ENCODE assay signal across 16 mouse cellular contexts in genomic region chr4:103521870-103522609, GRCm38 (mm10).
A peak's percentile ranks its signal among the peaks of the same experiment; 100 is the strongest.
DNase-seq lines count a peak whose midpoint lies in the region; ATAC-seq and TF ChIP-seq lines count a peak whose summit lies in the region.
"Had no signal": no experiment of that assay in that cellular context is flagged by ENCODE, and none has a peak within 500 bp of the region (broad histone marks: within the 10 kb centered on the region; RNA-seq: fewer than 3 reads in every experiment).

No protein-coding gene starts in this region.

- no peak overlapping the region for H3K9ac ChIP-seq in intestine, embryonic 14.5 days (ENCODE audit: low read length)
- H3K9ac ChIP-seq in intestine, postnatal 0 days (ENCODE audit: low read depth, low read length): no peak overlapping the region
- H3K9ac ChIP-seq: embryonic facial prominence, embryonic 12.5 days; hindbrain, embryonic 15.5 days; neural tube, embryonic 15.5 days had no signal

- H3K4me3 ChIP-seq in intestine, embryonic 14.5 days (ENCODE audit: low read depth, low read length): no peak overlapping the region
- H3K4me3 ChIP-seq in intestine, postnatal 0 days (ENCODE audit: low read depth, low read length): no peak overlapping the region
- H3K4me3 ChIP-seq: embryonic facial prominence, embryonic 12.5 days; hindbrain, embryonic 15.5 days; myocyte; neural tube, embryonic 15.5 days had no signal

- no peaks in the 10 kb centered on the region for H3K36me3 ChIP-seq in intestine, embryonic 14.5 days (ENCODE audit: control insufficient read depth, insufficient read depth, low read length)
- H3K36me3 ChIP-seq in intestine, postnatal 0 days (ENCODE audit: control insufficient read depth, insufficient read depth): no peaks in the 10 kb centered on the region
- H3K36me3 ChIP-seq: embryonic facial prominence, embryonic 12.5 days; hindbrain, embryonic 15.5 days; neural tube, embryonic 15.5 days had no signal

- no peak overlapping the region for H3K4me2 ChIP-seq in intestine, embryonic 14.5 days (ENCODE audit: low read length)
- H3K4me2 ChIP-seq in intestine, postnatal 0 days (replicated peaks; ENCODE audit: low read depth): no peak overlapping the region
- H3K4me2 ChIP-seq: embryonic facial prominence, embryonic 12.5 days; hindbrain, embryonic 15.5 days; neural tube, embryonic 15.5 days had no signal

- H3K4me1 ChIP-seq in intestine, embryonic 14.5 days (replicated peaks; ENCODE audit: control insufficient read depth, insufficient read depth, low read length): no peaks in the 10 kb centered on the region; the same call in 1 of the 2 replicates
- H3K4me1 ChIP-seq in intestine, postnatal 0 days (replicated peaks; ENCODE audit: control insufficient read depth, insufficient read depth, low read length): no peaks in the 10 kb centered on the region
- H3K4me1 ChIP-seq: embryonic facial prominence, embryonic 12.5 days; hindbrain, embryonic 15.5 days; neural tube, embryonic 15.5 days had no signal

- no peak for TF ChIP-seq CTCF in intestine, postnatal 0 days (IDR thresholded peaks at IDR 0.05; ENCODE audit: low read depth)

- 57% methylated on average over 5 of the region's 5 CpGs for WGBS in intestine, embryonic 14.5 days
- 61% methylated on average over 5 of the region's 5 CpGs for WGBS in intestine, postnatal 0 days

- ATAC-seq in intestine, embryonic 14.5 days (replicated peaks; ENCODE audit: low FRiP score, low TSS enrichment, low read depth): peak; percentile 55; the same call in 1 of the 2 replicates
- ATAC-seq in intestine, postnatal 0 days: no peak
- peak; percentile 56 to 76; a peak in 3 of 4 replicates for ATAC-seq in hematopoietic stem cell, adult 5-6 weeks (replicated peaks in 1 of 2; ENCODE audit: insufficient read depth in 1 of 2, low FRiP score in 2 of 2, low TSS enrichment in 1 of 2, low read depth in 1 of 2, poor library complexity in 2 of 2, severe bottlenecking in 2 of 2)

- no peak overlapping the region for H3K27ac ChIP-seq in intestine, embryonic 14.5 days (ENCODE audit: low read depth)
- no peak overlapping the region for H3K27ac ChIP-seq in intestine, postnatal 0 days (ENCODE audit: low read depth, low read length)
- H3K27ac ChIP-seq: embryonic facial prominence, embryonic 12.5 days; hindbrain, embryonic 15.5 days; neural tube, embryonic 15.5 days had no signal

- no peaks in the 10 kb centered on the region for H3K27me3 ChIP-seq in intestine, embryonic 14.5 days (replicated peaks; ENCODE audit: control insufficient read depth, insufficient read depth, low read length)
- H3K27me3 ChIP-seq in intestine, postnatal 0 days (replicated peaks; ENCODE audit: control insufficient read depth, insufficient read depth, low read length): no peaks in the 10 kb centered on the region
- H3K27me3 ChIP-seq: embryonic facial prominence, embryonic 12.5 days; hindbrain, embryonic 15.5 days; neural tube, embryonic 15.5 days had no signal

- no peaks in the 10 kb centered on the region for H3K9me3 ChIP-seq in intestine, embryonic 14.5 days (ENCODE audit: control insufficient read depth, low read length)
- H3K9me3 ChIP-seq in intestine, postnatal 0 days (ENCODE audit: control insufficient read depth): no peaks in the 10 kb centered on the region
- H3K9me3 ChIP-seq: embryonic facial prominence, embryonic 12.5 days; hindbrain, embryonic 15.5 days; neural tube, embryonic 15.5 days had no signal

- DNase-seq in intestine, embryonic 14.5 days (ENCODE audit: low spot score): no peak
- peak; percentile 8 for DNase-seq in brain, adult 2 months (ENCODE audit: low read depth, low spot score)
- DNase-seq in kidney, postnatal 25 days: peak; percentile 47 to 52
- DNase-seq in right cerebral cortex, postnatal 14 days: no peak
- DNase-seq in layer of hippocampus, adult 9-10 months (ENCODE audit: low spot score): no peak
- DNase-seq: cerebellum, adult 8-10 months; left cerebral cortex, postnatal 4 days; lung, adult 18-20 months; midbrain, embryonic 14.5 days; right cerebral cortex, postnatal 4 days had no signal

Comparison
In these comparisons a context has a peak if more than half of its experiments do, and no peak if none do; other contexts are left out.
1. DNase-seq: peak in brain, adult 2 months (single experiment) and kidney, postnatal 25 days (2 of 2); none in intestine, embryonic 14.5 days (single experiment), right cerebral cortex, postnatal 14 days (single experiment) and layer of hippocampus, adult 9-10 months (single experiment).